Mouse (Mus musculus): ENCODE measurements around the gene Manf. TPM values are rescaled to one million over a fixed set of nuclear protein-coding genes. Genes with fewer than 3 reads are reported as not detected.

Manf gene
- 143 and 144 TPM in 2 replicates for polyA plus RNA-seq (2015; fragmentation: Nextera tagmentation; extraction: Ambion mirVana)

DNA sequence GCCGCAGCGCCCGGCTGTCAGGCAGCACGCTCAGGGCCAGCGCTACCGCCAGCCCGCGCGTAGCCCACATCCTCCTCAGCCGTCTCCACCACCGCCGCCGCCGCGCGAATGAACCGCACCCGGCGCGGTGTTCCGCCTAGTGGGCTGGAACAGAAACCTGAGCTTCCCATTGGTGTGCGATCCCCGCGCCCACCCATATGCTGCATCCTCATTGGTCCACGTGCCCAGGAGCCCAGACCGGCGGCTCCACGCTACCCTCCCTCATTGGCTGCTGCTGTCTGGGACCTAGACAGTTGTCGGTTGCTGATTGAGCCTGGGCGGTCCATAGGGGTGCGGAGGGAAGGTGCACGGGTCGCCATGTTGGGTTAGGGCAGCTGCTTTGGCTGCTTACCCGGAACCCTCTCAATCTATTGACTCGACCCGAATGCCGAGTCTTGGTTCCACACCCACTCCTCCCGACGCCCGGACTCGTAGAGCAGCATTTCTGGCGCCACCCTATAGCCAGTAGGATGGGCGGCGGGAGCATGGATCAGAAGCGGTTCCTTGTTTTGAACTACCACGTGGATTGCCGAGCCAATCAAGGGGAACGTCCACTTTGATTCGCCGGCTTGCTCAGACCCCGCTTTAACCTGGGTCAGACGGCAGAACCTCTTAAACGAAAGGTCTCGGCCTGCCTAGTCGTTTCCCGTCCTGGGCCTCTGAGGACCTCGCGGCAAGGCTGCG, at the start of gene Manf:
Gene Manf, minus strand, starts transcription at position 151 of the 723 bp plus-strand sequence.

DNA sequence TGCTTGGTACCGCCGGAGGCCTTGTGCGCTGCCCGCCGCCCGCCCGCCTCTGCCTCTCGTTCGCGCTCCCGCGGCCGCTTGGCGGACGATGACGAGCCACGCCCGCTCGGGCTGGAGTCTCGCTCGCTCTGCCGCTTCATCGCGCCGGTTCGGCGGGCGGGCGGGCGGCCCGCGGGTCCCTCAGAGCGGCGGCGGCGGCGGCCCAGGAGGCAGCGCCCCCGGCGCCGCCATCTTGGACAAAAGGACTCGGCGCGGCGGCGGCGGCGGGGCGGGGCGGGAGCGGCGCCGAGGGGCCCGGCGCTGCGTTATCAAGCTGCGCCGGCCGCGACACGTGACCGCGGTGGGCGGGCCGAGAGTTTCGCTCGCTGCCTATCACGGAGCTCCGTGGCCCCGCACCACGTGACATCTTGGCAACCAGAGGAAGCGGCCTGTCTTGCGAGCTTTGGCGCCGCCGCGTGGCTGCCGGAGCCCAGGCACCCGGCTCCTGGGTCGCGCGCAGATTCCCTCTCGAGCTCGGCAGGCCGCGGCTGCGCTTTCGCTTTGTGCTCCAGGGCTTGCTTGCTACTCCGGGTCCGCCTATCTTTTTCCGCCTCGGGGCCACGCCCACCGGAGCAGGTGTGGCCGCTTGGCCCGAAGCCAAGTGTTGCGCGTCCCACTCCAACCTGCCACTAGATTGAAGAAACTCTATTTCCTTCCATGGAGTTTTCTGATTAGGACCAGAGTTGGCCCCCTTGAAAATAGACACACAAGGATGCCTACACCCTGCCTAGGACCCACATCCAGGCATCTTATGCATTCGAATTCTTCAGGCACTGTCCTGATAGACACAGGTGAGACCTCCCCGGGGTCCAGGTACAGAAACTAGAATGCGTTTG, 4.7 kb downstream of the Manf start, which contains the start of gene Rbm15b:
Gene Rbm15b, minus strand, starts transcription at position 601 of the 875 bp plus-strand sequence.

DNA sequence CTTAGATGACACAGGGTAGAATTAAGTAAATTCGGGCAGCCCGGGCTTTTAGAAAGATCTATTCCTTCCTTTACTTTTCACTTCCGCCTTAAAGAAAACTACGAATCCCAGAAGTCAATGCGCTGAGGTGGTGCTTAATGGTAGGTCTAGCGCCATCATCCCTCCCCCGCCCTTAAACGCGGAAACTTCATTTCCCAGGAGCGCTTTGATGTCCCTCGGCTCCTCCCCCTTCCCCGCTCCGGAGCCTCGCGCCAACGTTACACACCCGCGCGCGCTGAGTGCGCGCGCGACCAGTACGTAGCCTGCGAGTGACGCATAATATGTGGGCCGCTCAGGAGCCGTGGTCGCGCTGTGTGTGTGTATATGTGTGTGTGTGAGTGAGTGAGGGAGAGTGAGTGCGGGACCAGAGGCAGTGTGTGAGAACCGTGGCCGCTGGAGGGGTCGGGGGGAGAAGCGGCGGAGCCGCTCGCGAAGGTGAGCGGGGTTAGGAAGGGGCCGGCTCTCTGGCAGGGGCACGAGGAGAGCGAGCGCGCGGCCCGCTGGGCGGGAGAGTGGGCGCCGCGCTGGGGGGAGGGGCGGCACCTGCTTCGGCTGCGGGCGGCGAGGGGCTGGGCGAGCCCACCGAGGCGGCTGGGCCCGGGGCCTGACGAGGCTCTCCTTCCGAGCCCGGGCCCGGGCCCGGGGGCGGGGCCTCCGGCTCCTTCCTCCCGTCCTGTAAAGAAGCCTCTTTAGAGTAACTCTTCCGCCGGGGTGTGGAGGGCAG, 70.0 kb downstream of the Manf start, which contains the start of gene Dcaf1:
Gene Dcaf1, plus strand, starts transcription at position 257 of the 763 bp plus-strand sequence.

DNA sequence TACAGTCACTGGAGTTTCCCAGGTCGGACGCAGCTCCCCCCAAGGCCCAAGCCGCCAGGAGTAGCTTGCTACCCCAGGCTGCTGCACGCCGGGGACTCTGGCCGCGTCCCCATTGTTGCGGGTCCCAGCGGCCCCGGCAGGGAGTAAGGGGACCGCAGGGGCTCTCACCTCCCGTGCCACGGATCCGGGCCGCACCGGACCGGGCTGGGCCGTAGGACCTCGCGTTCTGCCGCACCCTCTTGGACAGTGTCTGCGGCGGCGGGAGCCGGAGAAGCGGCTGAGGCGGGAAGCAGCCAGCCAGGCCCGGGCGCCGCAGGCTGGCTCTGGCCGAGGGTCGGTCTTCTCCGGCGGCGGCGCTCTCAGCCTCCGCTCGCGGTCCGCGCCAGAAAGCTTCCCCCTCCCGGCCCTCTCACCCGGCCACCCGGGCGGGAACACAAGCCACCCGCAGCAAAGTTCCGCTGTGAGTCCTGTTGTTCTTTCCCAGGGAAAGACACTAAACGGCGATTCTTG, 102.9 kb downstream of the Manf start, which contains the start of gene Rad54l2:
Gene Rad54l2, minus strand, starts transcription at position 383 of the 510 bp plus-strand sequence.

Other genes starting within 250 kb of the Manf start
- 8.0 and 8.3 TPM in 2 replicates for gene Grm2, start 235.9 kb downstream of the Manf start, polyA plus RNA-seq (2015; fragmentation: Nextera tagmentation; extraction: Ambion mirVana)
- 93.6 and 93.9 TPM in 2 replicates for gene Tex264, start 206.1 kb downstream of the Manf start, polyA plus RNA-seq (2015; fragmentation: Nextera tagmentation; extraction: Ambion mirVana)
- gene Rad54l2, start 102.8 kb downstream of the Manf start, polyA plus RNA-seq (2015; fragmentation: Nextera tagmentation; extraction: Ambion mirVana) = 3.9 and 5.0 TPM in 2 replicates
- gene Dcaf1, start 70.1 kb downstream of the Manf start, polyA plus RNA-seq (2015; fragmentation: Nextera tagmentation; extraction: Ambion mirVana) = 6.8 TPM in 2 replicates
- 11.4 and 16.4 TPM in 2 replicates for gene Rbm15b, start 4.6 kb downstream of the Manf start, polyA plus RNA-seq (2015; fragmentation: Nextera tagmentation; extraction: Ambion mirVana)

Measured in neural tube, postnatal 0 days (tissue).